Mouse (Mus musculus) hindbrain, embryonic 13.5 days (tissue): ENCODE measurements around the gene Ccr8. TPM values are rescaled to one million over a fixed set of nuclear protein-coding genes. Genes with fewer than 3 reads are reported as not detected.

Experiments used
- ATAC-seq: fragments of 200-750 bp; cut with Nextera tagmentation; 2 replicates; pipeline ENCODE4 v1.8.0; 2017; ENCODE audit warnings: moderate TSS enrichment; ENCODE audit not compliant: low FRiP score
- H3K27ac ChIP-seq: fragments of 300-500 bp; sonication (generic); 2 replicates; pipeline ENCODE4 v1.5.1; 2015; ENCODE audit warnings: inconsistent platforms, mild to moderate bottlenecking, moderate library complexity
- H3K27me3 ChIP-seq: fragments of 300-500 bp; sonication (generic); 2 replicates; pipeline ENCODE4 v1.6.1; 2015; ENCODE audit warnings: mild to moderate bottlenecking, inconsistent platforms
- H3K36me3 ChIP-seq: fragments of 300-500 bp; sonication (generic); 2 replicates; pipeline ENCODE4 v1.6.1; 2015; ENCODE audit warnings: mild to moderate bottlenecking, inconsistent platforms
- H3K4me1 ChIP-seq: fragments of 300-500 bp; sonication (generic); replicated peaks from 2 replicates; pipeline ENCODE4 v1.6.1; 2015; ENCODE audit warnings: inconsistent platforms
- H3K4me2 ChIP-seq: fragments of 300-500 bp; sonication (generic); 2 replicates; pipeline ENCODE4 v1.6.1; 2015; ENCODE audit warnings: inconsistent platforms, mild to moderate bottlenecking, moderate library complexity
- H3K4me3 ChIP-seq: fragments of 300-500 bp; sonication (generic); 2 replicates; pipeline ENCODE4 v1.5.1; 2015; ENCODE audit warnings: mild to moderate bottlenecking, inconsistent platforms
- H3K9ac ChIP-seq: fragments of 300-500 bp; sonication (generic); 2 replicates; pipeline ENCODE4 v1.6.1; 2015; ENCODE audit warnings: mild to moderate bottlenecking, inconsistent platforms
- H3K9me3 ChIP-seq: fragments of 300-500 bp; sonication (generic); 2 replicates; pipeline ENCODE4 v1.6.1; 2016; ENCODE audit warnings: inconsistent platforms
- WGBS: fragments of 180-500 bp; shearing (Covaris S2); methylation state at CpG from one replicate; pipeline ENCODE4 v1.1.7; 2015; 5-methylcytosine and 5-hydroxymethylcytosine counted together
- polyA plus RNA-seq: library from polyadenylated mRNA; unstranded; fragments of >200 nt; fragmentation: Nextera tagmentation; extraction: Ambion mirVana; gene quantifications from 2 replicates; pipeline ENCODE4 v1.2.1, GENCODE M21; 2015

Gene Ccr8
- polyA plus RNA-seq, 1 experiment from 2014 or later, result not detected

- H3K9ac ChIP-seq, result no peak overlapping the region
- no peak overlapping the region for H3K27ac ChIP-seq
- H3K4me1 ChIP-seq, result no peaks in the 10 kb centered on the region
- H3K27me3 ChIP-seq, result no peaks in the 10 kb centered on the region
- no peak for ATAC-seq
- peaks cover 63% of the 10 kb centered on the region for H3K36me3 ChIP-seq
- H3K4me3 ChIP-seq, result no peak overlapping the region
- WGBS, result 94% methylated on average over 4 of the region's 4 CpGs
- no peak overlapping the region for H3K4me2 ChIP-seq
- no peaks in the 10 kb centered on the region for H3K9me3 ChIP-seq
Observed at GRCm38 (mm10) chr9:120118212-120118611, 26.3 kb downstream of the Ccr8 start.

- no peak overlapping the region for H3K27ac ChIP-seq
- H3K36me3 ChIP-seq, result peaks cover 76% of the 10 kb centered on the region
- H3K9me3 ChIP-seq, result no peaks in the 10 kb centered on the region
- H3K4me2 ChIP-seq, result no peak overlapping the region
- no peaks in the 10 kb centered on the region for H3K27me3 ChIP-seq
- H3K4me3 ChIP-seq, result no peak overlapping the region
- no peak overlapping the region for H3K9ac ChIP-seq
- 95% methylated on average over 7 of the region's 7 CpGs for WGBS
- ATAC-seq, result no peak
- no peaks in the 10 kb centered on the region for H3K4me1 ChIP-seq
Observed at GRCm38 (mm10) chr9:120120503-120120902, 28.6 kb downstream of the Ccr8 start.

- Histone ChIP-seq H3K9me3 (no peaks in the 10 kb centered on the region), H3K27me3 (no peaks in the 10 kb centered on the region), H3K9ac (peak overlapping the region; percentile 71), H3K4me2 (peak overlapping the region; percentile 63), H3K4me1 (peaks cover 23% of the 10 kb centered on the region), H3K27ac (peak overlapping the region; percentile 84), H3K36me3 (peaks cover 53% of the 10 kb centered on the region), H3K4me3 (peak overlapping the region; percentile 99)
- 66% methylated on average over 11 of the region's 11 CpGs for WGBS
- peak; percentile 9; the same call in 1 of the 2 replicates for ATAC-seq
Observed at GRCm38 (mm10) chr9:120126868-120127267, 35.0 kb downstream of the Ccr8 start.

- 0% methylated on average over 71 of the region's 72 CpGs for WGBS
- ATAC-seq, result peak; percentile 98
Observed at GRCm38 (mm10) chr9:120127538-120128251, 35.8 kb downstream of the Ccr8 start, which contains the start of gene Rpsa. Gene Rpsa (plus strand): TSS chr9:120127689.

GRCm38 (mm10) chr9:120129276-120129675 is 37.4 kb downstream of the Ccr8 start:
- H3K4me1 ChIP-seq, result peaks cover 23% of the 10 kb centered on the region
- peaks cover 48% of the 10 kb centered on the region for H3K36me3 ChIP-seq
- H3K27ac ChIP-seq, result no peak overlapping the region
- no peaks in the 10 kb centered on the region for H3K27me3 ChIP-seq
- WGBS, result 75% methylated on average over 10 of the region's 10 CpGs
- no peak for ATAC-seq
- H3K9me3 ChIP-seq, result no peaks in the 10 kb centered on the region
- H3K4me3 ChIP-seq, result peak overlapping the region; percentile 99; the same call in 1 of the 2 replicates
- peak overlapping the region; percentile 96; the same call in 1 of the 2 replicates for H3K9ac ChIP-seq
- H3K4me2 ChIP-seq, result peak overlapping the region; percentile 92

More at GRCm38 (mm10) chr9:120127538-120128251, 35.8 kb downstream of the Ccr8 start, which contains the start of gene Rpsa:
- no peaks in the 10 kb centered on the region for H3K9me3 ChIP-seq
- H3K4me1 ChIP-seq, result peaks cover 23% of the 10 kb centered on the region
- no peaks in the 10 kb centered on the region for H3K27me3 ChIP-seq
- H3K4me2 ChIP-seq, result peak within 1 kb of the TSS; percentile 92
- H3K36me3 ChIP-seq, result peaks cover 56% of the 10 kb centered on the region
- H3K27ac ChIP-seq, result peak within 1 kb of the TSS; percentile 90
- H3K9ac ChIP-seq, result peak within 1 kb of the TSS; percentile 96
- H3K4me3 ChIP-seq, result peak within 1 kb of the TSS; percentile 99

GRCm38 (mm10) chr9:120131784-120132288 is 39.9 kb downstream of the Ccr8 start:
- Histone ChIP-seq H3K4me2 (no peak overlapping the region), H3K27ac (no peak overlapping the region), H3K9ac (no peak overlapping the region), H3K4me1 (peaks cover 21% of the 10 kb centered on the region), H3K4me3 (no peak overlapping the region), H3K9me3 (no peaks in the 10 kb centered on the region), H3K36me3 (peaks cover 45% of the 10 kb centered on the region), H3K27me3 (no peaks in the 10 kb centered on the region)
- ATAC-seq, result no peak
- WGBS, result 96% methylated on average over 3 of the region's 3 CpGs

GRCm38 (mm10) chr9:120132980-120133754 is 41.3 kb downstream of the Ccr8 start:
- Histone ChIP-seq H3K9ac (no peak overlapping the region), H3K27ac (no peak overlapping the region), H3K9me3 (no peaks in the 10 kb centered on the region), H3K4me3 (no peak overlapping the region), H3K27me3 (no peaks in the 10 kb centered on the region), H3K4me1 (peaks cover 18% of the 10 kb centered on the region), H3K36me3 (peaks cover 45% of the 10 kb centered on the region), H3K4me2 (no peak overlapping the region)
- WGBS, result 42% methylated on average over 8 of the region's 8 CpGs
- ATAC-seq, result no peak

GRCm38 (mm10) chr9:120133755-120134475 is 42.0 kb downstream of the Ccr8 start:
- Histone ChIP-seq H3K36me3 (peaks cover 43% of the 10 kb centered on the region), H3K4me1 (peaks cover 10% of the 10 kb centered on the region), H3K4me2 (no peak overlapping the region), H3K9ac (no peak overlapping the region), H3K9me3 (no peaks in the 10 kb centered on the region), H3K27me3 (no peaks in the 10 kb centered on the region), H3K27ac (no peak overlapping the region), H3K4me3 (no peak overlapping the region)
- 61% methylated on average over 6 of the region's 6 CpGs for whole genome bisulfite sequencing
- ATAC-seq, result no peak

GRCm38 (mm10) chr9:120134529-120135160 is 42.7 kb downstream of the Ccr8 start:
- ATAC-seq, result peak; percentile 58; the same call in 1 of the 2 replicates
- Histone ChIP-seq H3K27me3 (no peaks in the 10 kb centered on the region), H3K9me3 (no peaks in the 10 kb centered on the region), H3K27ac (no peak overlapping the region), H3K4me1 (peaks cover 3% of the 10 kb centered on the region), H3K9ac (no peak overlapping the region), H3K36me3 (peaks cover 35% of the 10 kb centered on the region), H3K4me3 (no peak overlapping the region), H3K4me2 (no peak overlapping the region)
- 88% methylated on average over 13 of the region's 13 CpGs for WGBS

- no peaks in the 10 kb centered on the region for H3K9me3 ChIP-seq
- H3K4me2 ChIP-seq, result no peak overlapping the region
- H3K4me3 ChIP-seq, result no peak overlapping the region
- no peaks in the 10 kb centered on the region for H3K27me3 ChIP-seq
- peaks cover 28% of the 10 kb centered on the region for H3K36me3 ChIP-seq
- no peak overlapping the region for H3K27ac ChIP-seq
- no peak for ATAC-seq
- 87% methylated on average over 11 of the region's 11 CpGs for WGBS
- no peaks in the 10 kb centered on the region for H3K4me1 ChIP-seq
- no peak overlapping the region for H3K9ac ChIP-seq
Observed at GRCm38 (mm10) chr9:120135454-120135853, 43.5 kb downstream of the Ccr8 start.

- Histone ChIP-seq H3K36me3 (no peaks in the 10 kb centered on the region), H3K27me3 (0 out of 2 replicates have a peak, but pooled peaks cover 7% of the 10 kb centered on the region), H3K9ac (no peak overlapping the region), H3K4me1 (no peaks in the 10 kb centered on the region), H3K9me3 (no peaks in the 10 kb centered on the region), H3K4me3 (no peak overlapping the region), H3K27ac (no peak overlapping the region), H3K4me2 (no peak overlapping the region)
- 19% methylated on average over 4 of the region's 4 CpGs for WGBS
- ATAC-seq, result peak; percentile 80
Observed at GRCm38 (mm10) chr9:120140652-120141051, 48.7 kb downstream of the Ccr8 start.
